Mouse (Mus musculus) olfactory bulb, adult 2 months (tissue): ENCODE measurements around the gene Rec8. TPM values are rescaled to one million over a fixed set of nuclear protein-coding genes. Genes with fewer than 3 reads are reported as not detected.

Experiments used
- H3K27ac ChIP-seq: fragments of 200-500 bp; 2 replicates; pipeline ENCODE4 v1.5.1; 2012; ENCODE audit warnings: low read depth, low read length; ENCODE audit not compliant: insufficient read depth
- H3K4me1 ChIP-seq: fragments of 200-500 bp; 2 replicates; pipeline ENCODE4 v1.6.1; 2012; ENCODE audit warnings: low read length; ENCODE audit not compliant: control insufficient read depth, insufficient read depth
- H3K4me3 ChIP-seq: fragments of 200-500 bp; 2 replicates; pipeline ENCODE4 v1.5.1; 2012; ENCODE audit warnings: mild to moderate bottlenecking, low read depth, low read length, moderate library complexity; ENCODE audit not compliant: insufficient read depth
- CTCF ChIP-seq: fragments of 200-500 bp; IDR thresholded peaks from 2 replicates; pipeline ENCODE4 v1.5.1; 2012; ENCODE audit warnings: low read depth, mild to moderate bottlenecking, low read length, moderate library complexity; ENCODE audit not compliant: insufficient read depth
- POLR2A ChIP-seq: fragments of 200-500 bp; IDR thresholded peaks from 2 replicates; pipeline ENCODE4 v1.6.1; 2012; ENCODE audit warnings: mild to moderate bottlenecking, low read depth, low read length, moderate library complexity; ENCODE audit not compliant: insufficient read depth
- WGBS: fragments of 180-500 bp; shearing (Covaris S2); methylation state at CpG from one replicate; pipeline ENCODE4 v1.1.7; 2018; 5-methylcytosine and 5-hydroxymethylcytosine counted together
- polyA plus RNA-seq: library from polyadenylated mRNA; stranded (reverse); fragments of >200 nt; gene quantifications from 2 replicates; pipeline ENCODE4 v1.2.4, GENCODE M21; 2012; ENCODE audit warnings: low replicate concordance; ENCODE audit not compliant: missing spikeins, insufficient read depth, insufficient read length

Gene Rec8
- not detected in 2 replicates for polyA plus RNA-seq

DNA sequence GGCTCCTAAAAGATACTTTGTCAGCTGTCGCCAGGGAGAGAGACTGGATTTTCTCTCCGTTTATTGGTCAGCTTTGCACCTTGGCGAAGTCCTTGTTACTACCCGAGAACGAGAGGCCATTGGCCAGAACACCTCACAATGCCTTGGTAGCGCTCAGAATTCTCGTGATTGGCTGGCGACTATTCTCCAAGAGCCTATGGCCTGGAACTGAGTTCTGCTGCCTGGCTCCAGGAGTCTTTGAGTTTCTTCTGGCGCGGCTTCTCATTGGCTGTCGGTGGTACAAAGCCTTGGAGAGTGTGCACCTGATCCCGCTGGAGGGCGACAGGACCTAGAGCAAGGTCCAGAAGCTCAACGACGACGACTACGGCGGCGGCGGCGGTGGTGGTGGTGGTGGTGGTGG, at the start of gene Rec8:
Gene Rec8 (plus strand): TSS at position 216 of the 400 bp plus-strand sequence.
- TF ChIP-seq POLR2A, result no peak
- TF ChIP-seq CTCF, result no peak
- H3K27ac ChIP-seq, result no peak within 1 kb of the TSS
- peak within 1 kb of the TSS; percentile 12 for H3K4me3 ChIP-seq
- 32% methylated on average over 21 of the region's 21 CpGs for WGBS
- H3K4me1 ChIP-seq, result no peaks in the 10 kb centered on the region

DNA sequence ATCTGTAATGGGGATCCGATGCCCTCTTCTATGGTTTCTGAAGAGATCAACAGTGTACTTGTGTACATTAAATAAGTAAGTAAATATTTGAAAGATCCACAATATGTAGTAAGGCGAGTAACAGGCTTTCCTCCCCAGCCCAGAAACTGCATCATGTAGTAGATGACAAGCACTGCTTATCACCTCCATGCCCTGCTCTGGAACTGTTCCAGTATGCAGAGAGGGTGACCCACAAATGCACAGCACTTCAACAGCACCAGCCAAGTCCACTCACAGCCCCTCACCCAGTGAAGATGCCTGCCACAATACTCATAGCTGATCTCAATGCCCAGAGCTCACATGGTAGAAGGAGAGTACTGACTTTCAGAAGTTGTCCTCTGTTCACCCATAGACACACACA, 47.2 kb upstream of the Rec8 start:
- H3K4me1 ChIP-seq, result peaks cover under 1% of the 10 kb centered on the region; the same call in 1 of the 2 replicates
- no peak for TF ChIP-seq CTCF
- TF ChIP-seq POLR2A, result no peak
- no peak overlapping the region for H3K27ac ChIP-seq
- 93% methylated on average over 2 of the region's 2 CpGs for WGBS
- no peak overlapping the region for H3K4me3 ChIP-seq

DNA sequence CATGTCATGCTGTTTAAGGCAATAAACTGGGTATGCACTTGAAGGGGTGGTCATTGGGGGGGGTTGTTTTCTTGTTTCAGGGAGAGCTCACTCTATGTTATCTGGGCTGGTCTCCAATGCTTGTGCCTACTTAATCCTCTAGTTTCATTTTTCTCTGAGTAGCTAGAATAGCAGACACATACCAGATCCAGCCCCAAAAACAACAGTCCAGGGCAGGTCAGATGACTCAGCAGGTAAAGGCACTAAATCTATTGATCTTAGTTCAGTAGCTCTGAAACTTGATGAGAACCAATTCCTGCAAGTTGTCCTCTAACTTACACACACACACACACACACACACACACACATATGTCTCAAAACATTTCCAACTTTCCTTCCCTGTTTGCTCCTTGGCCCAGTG, 46.1 kb upstream of the Rec8 start:
- no peak overlapping the region for H3K27ac ChIP-seq
- H3K4me1 ChIP-seq, result peaks cover 2% of the 10 kb centered on the region; the same call in 1 of the 2 replicates
- TF ChIP-seq POLR2A, result no peak
- TF ChIP-seq CTCF, result no peak
- no peak overlapping the region for H3K4me3 ChIP-seq

DNA sequence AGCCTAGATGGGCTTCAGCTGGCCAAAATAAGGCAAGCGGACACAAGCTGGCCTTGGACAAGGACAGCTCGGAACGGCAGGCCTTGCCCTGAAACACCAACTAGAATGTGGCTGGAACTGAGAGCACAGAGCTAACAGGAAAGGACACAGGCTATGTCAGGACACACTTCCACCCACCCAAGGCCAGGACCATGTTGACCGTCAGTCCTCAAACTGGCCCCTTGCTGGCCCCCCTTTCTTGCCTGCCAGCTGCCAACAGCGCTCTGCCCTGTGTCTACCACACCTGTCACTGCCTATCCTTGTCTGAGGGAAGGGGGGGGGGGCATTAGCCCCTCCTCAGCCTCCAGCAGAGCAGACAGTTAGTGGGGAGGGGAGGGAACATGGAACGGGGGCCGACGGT, 42.5 kb upstream of the Rec8 start, which contains the start of gene Fitm1:
Gene Fitm1 (plus strand): TSS at position 316 of the 400 bp plus-strand sequence.
- no peak within 1 kb of the TSS for H3K27ac ChIP-seq
- WGBS, result 77% methylated on average over 8 of the region's 8 CpGs
- TF ChIP-seq POLR2A, result no peak
- no peak for TF ChIP-seq CTCF

GRCm38 (mm10) chr14:55575711-55576110, 42.1 kb upstream of the Rec8 start:
- 81% methylated on average over 13 of the region's 13 CpGs for WGBS
- TF ChIP-seq POLR2A, result no peak
- no peak for TF ChIP-seq CTCF

More for the DNA sequence above, 42.5 kb upstream of the Rec8 start, which contains the start of gene Fitm1:
- H3K4me1 ChIP-seq, result peaks cover 8% of the 10 kb centered on the region
- H3K4me3 ChIP-seq, result no peak within 1 kb of the TSS

GRCm38 (mm10) chr14:55576376-55576775, 41.5 kb upstream of the Rec8 start:
- WGBS, result 86% methylated on average over 16 of the region's 16 CpGs
- TF ChIP-seq POLR2A (no peak), CTCF (no peak)
- Histone ChIP-seq H3K4me3 (no peak overlapping the region), H3K27ac (no peak overlapping the region), H3K4me1 (peaks cover 8% of the 10 kb centered on the region)

More at GRCm38 (mm10) chr14:55575711-55576110, 42.1 kb upstream of the Rec8 start:
- Histone ChIP-seq H3K4me1 (peaks cover 8% of the 10 kb centered on the region), H3K27ac (no peak overlapping the region), H3K4me3 (no peak overlapping the region)

DNA sequence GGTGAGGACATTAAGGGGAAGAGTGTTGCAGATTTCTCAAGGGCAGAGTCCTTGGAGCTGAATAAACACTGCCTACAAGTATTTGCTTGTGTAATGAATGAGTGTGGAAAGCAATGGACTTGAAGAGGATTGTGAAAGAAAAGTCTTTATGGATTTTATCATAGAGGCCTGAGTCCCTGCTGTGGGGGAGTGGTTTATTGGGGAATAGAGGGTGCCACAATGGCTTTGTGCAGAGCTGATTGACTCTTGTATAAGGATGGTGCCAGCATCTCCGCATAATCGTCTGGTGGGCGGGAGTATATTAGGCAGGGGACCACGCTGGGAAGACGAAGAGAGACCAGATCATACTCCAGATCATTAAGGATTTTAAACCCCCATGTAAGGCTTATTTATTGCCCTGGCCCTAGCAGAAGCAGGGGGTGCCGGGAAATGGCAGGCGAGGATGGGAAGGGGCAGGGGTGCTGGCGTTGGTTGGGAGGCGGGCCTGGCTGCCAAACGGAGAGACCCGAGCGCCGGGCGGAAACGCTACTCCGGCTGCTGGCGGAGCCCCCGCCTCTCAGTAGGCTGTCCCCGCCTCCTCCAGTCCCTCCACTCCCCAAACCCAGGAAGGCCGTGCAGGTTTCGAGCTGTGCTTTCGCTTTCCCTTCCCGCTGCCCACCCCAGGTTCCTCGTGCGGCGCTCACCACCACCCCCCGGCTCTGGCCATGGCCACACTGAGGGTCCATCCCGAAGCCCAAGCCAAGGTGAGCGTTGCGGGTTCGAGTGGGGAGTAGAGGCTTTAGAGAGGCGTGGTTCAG, 39.8 kb upstream of the Rec8 start, which contains the start of gene Psme1:
Gene Psme1 (plus strand): TSS at position 253 of the 797 bp plus-strand sequence.
- peak within 1 kb of the TSS; percentile 65 for H3K4me3 ChIP-seq
- TF ChIP-seq POLR2A (peak; percentile 47; the same call in 1 of the 2 replicates), CTCF (no peak)
- peak within 1 kb of the TSS; percentile 44 for H3K27ac ChIP-seq
- H3K4me1 ChIP-seq, result peaks cover 8% of the 10 kb centered on the region
- under 1% methylated on average over 32 of the region's 32 CpGs for WGBS

DNA sequence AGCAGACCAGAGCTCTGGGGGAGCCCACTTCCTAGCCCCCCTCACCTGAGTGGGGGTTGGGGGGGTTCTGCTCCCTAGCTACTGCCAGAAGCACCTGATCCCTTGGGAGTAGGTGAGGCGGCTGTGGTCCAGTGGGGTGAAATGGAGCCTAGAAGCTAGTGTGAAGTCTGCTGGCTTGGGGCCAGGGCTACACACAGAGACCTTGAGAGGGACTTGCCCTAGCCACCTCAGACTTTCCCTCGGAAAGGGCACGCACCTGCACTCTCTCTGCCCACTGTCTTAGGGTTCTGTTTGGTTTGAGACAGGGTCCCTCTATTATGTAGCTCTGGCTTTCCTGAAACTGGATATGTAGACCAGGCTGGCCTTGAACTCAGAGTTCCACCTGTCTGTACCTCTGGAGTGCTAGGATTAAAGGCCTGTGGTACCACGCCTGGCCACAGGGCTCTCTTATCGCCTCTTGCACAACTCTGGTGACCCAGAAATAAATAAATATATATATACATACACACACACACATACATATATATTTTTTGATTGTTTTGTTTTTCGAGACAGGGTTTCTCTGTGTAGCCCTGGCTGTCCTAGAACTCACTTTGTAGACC, 39.1 kb upstream of the Rec8 start:
- no peak for TF ChIP-seq POLR2A
- no peak for TF ChIP-seq CTCF
- Histone ChIP-seq H3K4me3 (peak overlapping the region; percentile 65), H3K4me1 (peaks cover 8% of the 10 kb centered on the region), H3K27ac (peak overlapping the region; percentile 44)
- WGBS, result 41% methylated on average over 6 of the region's 6 CpGs
